Mouse (Mus musculus): ENCODE results near the gene Fam222b. TPM values are rescaled to one million over a fixed set of nuclear protein-coding genes. Genes with fewer than 3 reads are reported as not detected.

Gene Fam222b
- polyA plus RNA-seq, 1 experiment from 2014 or later = 5.9 TPM

GRCm38 (mm10) chr11:78161968-78162367 lies 67.5 kb downstream of the Fam222b start:
- Histone ChIP-seq H3K9ac (replicated peaks) (no peak overlapping the region), H3K4me2 (ENCODE audit: low read depth, low read length) (no peak overlapping the region), H3K27me3 (ENCODE audit: insufficient read depth, low read length) (no peaks in the 10 kb centered on the region), H3K9me3 (ENCODE audit: low read length) (no peaks in the 10 kb centered on the region), H3K27ac (ENCODE audit: low read depth) (peak overlapping the region; percentile 16; the same call in 1 of the 2 replicates), H3K4me3 (ENCODE audit: low read depth, low read length) (no peak overlapping the region), H3K4me1 (ENCODE audit: insufficient read depth) (peaks cover 41% of the 10 kb centered on the region), H3K36me3 (replicated peaks; ENCODE audit: insufficient read depth, low read length) (peaks cover 44% of the 10 kb centered on the region)
- ATAC-seq (no peak), DNase-seq (peak; percentile 13)
- 51% methylated on average over 4 of the region's 4 CpGs for WGBS (ENCODE audit: insufficient replicate concordance)
- no peak for TF ChIP-seq EP300 (IDR thresholded peaks at IDR 0.05; ENCODE audit: low read depth)
- no peak for TF ChIP-seq CTCF (IDR thresholded peaks at IDR 0.05; ENCODE audit: low read depth)

DNA sequence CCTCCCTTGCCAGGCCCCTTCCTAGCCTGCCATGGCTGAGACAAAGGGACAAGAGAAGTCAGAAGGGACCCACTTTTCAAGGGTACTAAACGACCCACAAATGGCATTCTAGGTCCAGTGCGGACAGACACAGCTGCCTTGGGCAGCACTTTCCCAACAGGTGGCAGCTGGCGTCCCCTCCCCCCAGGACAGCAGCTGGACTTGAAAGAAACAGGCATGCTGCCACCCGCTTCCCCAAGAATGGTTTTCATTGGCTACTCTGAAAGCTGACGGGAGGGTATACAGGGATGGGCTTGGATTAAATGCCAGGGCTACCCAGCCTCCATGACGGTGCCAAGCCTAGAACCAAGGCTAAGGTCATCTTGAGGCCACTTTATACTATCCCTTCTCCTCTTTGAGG lies 68.0 kb downstream of the Fam222b start:
- DNase-seq (no peak), ATAC-seq (no peak)
- H3K4me1 ChIP-seq (ENCODE audit: insufficient read depth) = peaks cover 42% of the 10 kb centered on the region
- H3K4me3 ChIP-seq (ENCODE audit: low read depth, low read length) = no peak overlapping the region
- H3K9me3 ChIP-seq (ENCODE audit: low read length) = no peaks in the 10 kb centered on the region
- H3K27ac ChIP-seq (ENCODE audit: low read depth) = 0 out of 2 replicates have a peak overlapping the region, but pooled peaks have one; percentile 16
- no peaks in the 10 kb centered on the region for H3K27me3 ChIP-seq (ENCODE audit: insufficient read depth, low read length)
- WGBS (ENCODE audit: insufficient replicate concordance) = 71% methylated on average over 6 of the region's 6 CpGs
- H3K4me2 ChIP-seq (ENCODE audit: low read depth, low read length) = peak overlapping the region; percentile 100; the same call in 1 of the 2 replicates
- no peak for TF ChIP-seq EP300 (IDR thresholded peaks at IDR 0.05; ENCODE audit: low read depth)
- TF ChIP-seq CTCF (IDR thresholded peaks at IDR 0.05; ENCODE audit: low read depth) = no peak
- H3K9ac ChIP-seq (replicated peaks) = peak overlapping the region; percentile 87; the same call in 1 of the 2 replicates
- peaks cover 39% of the 10 kb centered on the region for H3K36me3 ChIP-seq (replicated peaks; ENCODE audit: insufficient read depth, low read length)

DNA sequence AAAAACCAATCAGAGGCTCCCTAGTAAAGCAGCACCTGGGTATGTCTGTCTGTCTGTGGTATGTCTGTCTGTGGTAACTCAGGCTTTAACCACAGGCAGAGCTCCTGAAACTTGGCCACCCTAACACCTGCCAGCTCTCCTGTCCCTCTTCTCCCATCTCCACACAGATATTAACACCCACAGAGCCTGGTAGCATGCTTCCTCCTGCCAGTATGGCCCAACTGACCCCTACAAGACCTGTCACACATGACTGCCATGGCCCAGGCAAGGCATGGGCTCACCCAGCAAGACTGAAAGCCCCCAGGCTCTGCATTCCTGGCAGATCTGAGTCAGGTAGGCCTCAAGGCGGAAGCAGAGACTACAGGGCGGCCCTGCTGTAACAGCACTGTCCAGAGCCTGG lies 68.6 kb downstream of the Fam222b start:
- H3K9ac ChIP-seq (replicated peaks) = peak overlapping the region; percentile 87
- TF ChIP-seq CTCF (IDR thresholded peaks at IDR 0.05; ENCODE audit: low read depth) (no peak), EP300 (IDR thresholded peaks at IDR 0.05; ENCODE audit: low read depth) (no peak)
- H3K4me1 ChIP-seq (ENCODE audit: insufficient read depth) = peaks cover 44% of the 10 kb centered on the region
- no peak for DNase-seq
- no peaks in the 10 kb centered on the region for H3K27me3 ChIP-seq (ENCODE audit: insufficient read depth, low read length)
- peak overlapping the region; percentile 90; the same call in 1 of the 2 replicates for H3K27ac ChIP-seq (ENCODE audit: low read depth)
- H3K4me2 ChIP-seq (ENCODE audit: low read depth, low read length) = peak overlapping the region; percentile 100
- 0 out of 2 replicates have a peak overlapping the region, but pooled peaks have one; percentile 96 for H3K4me3 ChIP-seq (ENCODE audit: low read depth, low read length)
- no peak for ATAC-seq
- H3K36me3 ChIP-seq (replicated peaks; ENCODE audit: insufficient read depth, low read length) = peaks cover 36% of the 10 kb centered on the region
- 88% methylated on average over 2 of the region's 2 CpGs for WGBS (ENCODE audit: insufficient replicate concordance)
- no peaks in the 10 kb centered on the region for H3K9me3 ChIP-seq (ENCODE audit: low read length)

- under 1% methylated on average over 21 of the region's 22 CpGs for WGBS (ENCODE audit: insufficient replicate concordance)
- Histone ChIP-seq H3K4me3 (ENCODE audit: low read depth, low read length) (peak overlapping the region; percentile 96), H3K9ac (replicated peaks) (peak overlapping the region; percentile 87), H3K27ac (ENCODE audit: low read depth) (peak overlapping the region; percentile 90), H3K27me3 (ENCODE audit: insufficient read depth, low read length) (no peaks in the 10 kb centered on the region), H3K4me2 (ENCODE audit: low read depth, low read length) (peak overlapping the region; percentile 100), H3K4me1 (ENCODE audit: insufficient read depth) (peaks cover 50% of the 10 kb centered on the region), H3K36me3 (replicated peaks; ENCODE audit: insufficient read depth, low read length) (peaks cover 27% of the 10 kb centered on the region), H3K9me3 (ENCODE audit: low read length) (no peaks in the 10 kb centered on the region)
- ATAC-seq (no peak), DNase-seq (peak; percentile 58)
- TF ChIP-seq EP300 (IDR thresholded peaks at IDR 0.05; ENCODE audit: low read depth) = no peak
- no peak for TF ChIP-seq CTCF (IDR thresholded peaks at IDR 0.05; ENCODE audit: low read depth)
Observed at GRCm38 (mm10) chr11:78163681-78164603, 69.5 kb downstream of the Fam222b start.

DNA sequence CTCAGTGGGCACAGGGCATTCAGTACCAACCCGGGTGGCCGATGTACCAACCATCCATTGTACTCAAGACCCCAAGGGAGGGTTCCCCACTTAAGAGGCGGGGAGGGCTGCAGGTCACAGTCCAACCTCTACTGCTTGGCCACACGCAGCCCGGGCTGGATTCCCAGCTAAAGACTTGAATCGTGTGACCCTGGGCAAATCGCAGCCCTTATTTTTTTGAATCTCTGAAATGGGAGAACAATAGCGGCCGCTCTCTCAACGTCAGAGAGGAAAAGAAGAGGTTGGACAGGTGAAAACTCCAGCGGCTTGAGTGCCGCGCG lies 70.1 kb downstream of the Fam222b start:
- Histone ChIP-seq H3K27me3 (ENCODE audit: insufficient read depth, low read length) (no peaks in the 10 kb centered on the region), H3K4me1 (ENCODE audit: insufficient read depth) (peaks cover 53% of the 10 kb centered on the region), H3K27ac (ENCODE audit: low read depth) (peak overlapping the region; percentile 90), H3K9ac (replicated peaks) (peak overlapping the region; percentile 87), H3K36me3 (replicated peaks; ENCODE audit: insufficient read depth, low read length) (peaks cover 24% of the 10 kb centered on the region), H3K4me3 (ENCODE audit: low read depth, low read length) (peak overlapping the region; percentile 96), H3K4me2 (ENCODE audit: low read depth, low read length) (peak overlapping the region; percentile 100), H3K9me3 (ENCODE audit: low read length) (no peaks in the 10 kb centered on the region)
- no peak for DNase-seq
- 0% methylated on average over 14 of the region's 14 CpGs for WGBS (ENCODE audit: insufficient replicate concordance)
- TF ChIP-seq EP300 (IDR thresholded peaks at IDR 0.05; ENCODE audit: low read depth) (no peak), CTCF (IDR thresholded peaks at IDR 0.05; ENCODE audit: low read depth) (no peak)
- ATAC-seq = no peak

GRCm38 (mm10) chr11:78164924-78165760 lies 70.7 kb downstream of the Fam222b start, which contains the start of gene Traf4:
Gene Traf4, minus strand, starts transcription at chr11:78165589.
- ATAC-seq = peak; percentile 87

More at GRCm38 (mm10) chr11:78164924-78165760, 70.7 kb downstream of the Fam222b start, which contains the start of gene Traf4:
- DNase-seq = peak; percentile 91
- WGBS (ENCODE audit: insufficient replicate concordance) = under 1% methylated on average over 66 of the region's 78 CpGs
- Histone ChIP-seq H3K36me3 (replicated peaks; ENCODE audit: insufficient read depth, low read length) (peaks cover 22% of the 10 kb centered on the region), H3K4me3 (ENCODE audit: low read depth, low read length) (peak within 1 kb of the TSS; percentile 96), H3K9me3 (ENCODE audit: low read length) (no peaks in the 10 kb centered on the region), H3K27ac (ENCODE audit: low read depth) (peak within 1 kb of the TSS; percentile 90), H3K4me1 (ENCODE audit: insufficient read depth) (peaks cover 53% of the 10 kb centered on the region), H3K27me3 (ENCODE audit: insufficient read depth, low read length) (no peaks in the 10 kb centered on the region), H3K9ac (replicated peaks) (peak within 1 kb of the TSS; percentile 87), H3K4me2 (ENCODE audit: low read depth, low read length) (peak within 1 kb of the TSS; percentile 100)
- no peak for TF ChIP-seq EP300 (IDR thresholded peaks at IDR 0.05; ENCODE audit: low read depth)
- TF ChIP-seq CTCF (IDR thresholded peaks at IDR 0.05; ENCODE audit: low read depth) = no peak; the same call in 1 of the 2 replicates

Data from liver, postnatal 0 days (tissue).